Mouse (Mus musculus) natural killer cell, adult 2 months (primary cell): ENCODE measurements at regions not wholly inside any gene's neighbourhood (a gene's known extent, or its start where the extent isn't known, plus 50 kb on each side); places are given as distances from the start of the nearest gene placed in this dataset.

ENCODE experiments used
- DNase-seq, 2 experiments: peaks; one replicate each; pipeline ENCODE4 v3.0.0; 2022; ENCODE audit warnings: low spot score in 2 of 2

GRCm38 (mm10) chr2:8628007-8628406, 1118.6 kb upstream of the Celf2 start:
- no peak for DNase-seq

- no peak for DNase-seq
These were observed 1119.3 kb upstream of the Celf2 start for GRCm38 (mm10) chr2:8628485-8629208.

- DNase-seq, result no peak
These were observed 1128.7 kb upstream of the Celf2 start for GRCm38 (mm10) chr2:8638082-8638481.

- no peak for DNase-seq
These were observed 1129.9 kb upstream of the Celf2 start for GRCm38 (mm10) chr2:8639282-8639681.

- DNase-seq, result no peak
These were observed 1136.1 kb upstream of the Celf2 start for GRCm38 (mm10) chr2:8645463-8645862.

GRCm38 (mm10) chr2:8660544-8660943, 1151.2 kb upstream of the Celf2 start:
- DNase-seq, result no peak

- peak; percentile 5 to 24 for DNase-seq
These were observed 1164.5 kb upstream of the Celf2 start for GRCm38 (mm10) chr2:8673751-8674378.

GRCm38 (mm10) chr2:8675537-8675936, 1166.2 kb upstream of the Celf2 start:
- DNase-seq, result no peak

- DNase-seq, result no peak
These were observed 1167.2 kb upstream of the Celf2 start for GRCm38 (mm10) chr2:8676546-8676945.

GRCm38 (mm10) chr2:8690846-8691643, 1181.7 kb upstream of the Celf2 start:
- no peak for DNase-seq

GRCm38 (mm10) chr2:8729306-8729705, 1151.7 kb upstream of the 4930412O13Rik start:
- DNase-seq, result no peak

GRCm38 (mm10) chr2:8754142-8754541, 1126.9 kb upstream of the 4930412O13Rik start:
- peak in 1 of 2 experiments; percentile 3 for DNase-seq

- no peak for DNase-seq
These were observed 1124.5 kb upstream of the 4930412O13Rik start for GRCm38 (mm10) chr2:8756546-8756945.

- DNase-seq, result no peak
These were observed 1110.4 kb upstream of the 4930412O13Rik start for GRCm38 (mm10) chr2:8770636-8771035.

GRCm38 (mm10) chr2:8781152-8781935, 1099.7 kb upstream of the 4930412O13Rik start:
- no peak for DNase-seq

- no peak for DNase-seq
These were observed 1098.8 kb upstream of the 4930412O13Rik start for GRCm38 (mm10) chr2:8782225-8782624.

- no peak for DNase-seq
These were observed 1079.0 kb upstream of the 4930412O13Rik start for GRCm38 (mm10) chr2:8802061-8802460.

GRCm38 (mm10) chr2:8809609-8810008, 1071.4 kb upstream of the 4930412O13Rik start:
- no peak for DNase-seq

- no peak for DNase-seq
These were observed 1062.9 kb upstream of the 4930412O13Rik start for GRCm38 (mm10) chr2:8818127-8818526.

- DNase-seq, result no peak
These were observed 1055.6 kb upstream of the 4930412O13Rik start for GRCm38 (mm10) chr2:8825406-8825805.
